Mouse (Mus musculus) common myeloid progenitor, adult 5-6 weeks (primary cell): ENCODE data around the gene Gm8138. TPM values are rescaled to one million over a fixed set of nuclear protein-coding genes. Genes with fewer than 3 reads are reported as not detected.
"Not testable (repeated sequence)": the region's sequence is repeated elsewhere in the genome, so short reads cannot be mapped to it uniquely, and the experiment has no call there.

Source experiments
- ATAC-seq: replicated peaks from 2 replicates; pipeline ENCODE4 v1.8.0; 2016; ENCODE audit warnings: low read depth, mild to moderate bottlenecking, moderate TSS enrichment, inconsistent platforms; ENCODE audit not compliant: poor library complexity, severe bottlenecking
- total RNA-seq: library from RNA; stranded (forward); fragments of 200-1000, 187-1606 nt; gene quantifications from 2 replicates; pipeline ENCODE4 v1.2.3, GENCODE M21; 2017

The Gm8138 gene
- total RNA-seq, result not detected in 2 replicates

- ATAC-seq, result not testable (repeated sequence)
Observed at GRCm38 (mm10) chr14:43416250-43416649, at the start of gene Gm8138. Gene Gm8138, minus strand, starts transcription at chr14:43416350.

DNA sequence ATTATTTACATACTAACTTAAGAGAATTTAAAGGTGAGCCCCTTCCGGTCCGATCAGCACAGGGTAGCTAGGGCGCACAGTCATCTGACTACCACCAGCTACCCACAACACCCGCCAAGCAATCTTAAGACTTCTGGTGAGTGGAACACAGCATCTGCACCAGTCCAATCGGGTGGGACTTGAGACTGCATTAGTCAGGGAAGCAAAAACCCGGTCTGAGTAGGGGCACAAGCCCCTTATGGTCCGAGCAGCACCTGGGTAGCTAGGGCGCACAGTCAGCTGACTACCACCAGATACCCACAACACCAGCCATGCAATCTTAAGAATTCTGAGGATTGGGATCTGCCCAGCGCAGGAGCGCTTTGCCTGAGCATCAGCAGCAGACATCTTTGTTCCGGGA is 54.4 kb downstream of the Gm8138 start:
- not testable (repeated sequence) for ATAC-seq

Other genes with a start within 250 kb of the Gm8138 start
- gene Gm7233, start 236.5 kb downstream of the Gm8138 start, total RNA-seq, result not detected in 2 replicates
- not detected in 2 replicates for gene Gm8122, start 181.0 kb downstream of the Gm8138 start, total RNA-seq
- gene Gm8126, start 157.7 kb downstream of the Gm8138 start, total RNA-seq, result not detected in 2 replicates
- gene Gm9732, start 141.3 kb downstream of the Gm8138 start, total RNA-seq, result not detected in 2 replicates
- gene Gm8127, start 122.5 kb downstream of the Gm8138 start, total RNA-seq, result not detected in 2 replicates
- gene 1700001F09Rik, start 68.5 kb downstream of the Gm8138 start, total RNA-seq, result not detected in 2 replicates
- not detected in 2 replicates for gene Gm5799, start 127.2 kb upstream of the Gm8138 start, total RNA-seq
- not detected in 2 replicates for gene Gm17654, start 162.8 kb upstream of the Gm8138 start, total RNA-seq
- not detected in 2 replicates for gene Gm10375, start 191.7 kb upstream of the Gm8138 start, total RNA-seq